Mouse (Mus musculus): ENCODE data around the gene Zfhx3. TPM values are rescaled to one million over a fixed set of nuclear protein-coding genes. Genes with fewer than 3 reads are reported as not detected.

Zfhx3 gene
- total and polyA plus RNA-seq, 3 experiments: 0.11 to 0.30 TPM; not detected in 1

GRCm38 (mm10) chr8:108422521-108422920, 480.1 kb downstream of the Zfhx3 start:
- Histone ChIP-seq H3K4me1 (ENCODE audit: insufficient read depth, low read depth, low read length) (no peaks in the 10 kb centered on the region), H3K27me3 (ENCODE audit: insufficient read depth, low read length) (no peaks in the 10 kb centered on the region), H3K4me3 (ENCODE audit: low read depth, low read length) (no peak overlapping the region), H3K9me3 (replicated peaks) (peaks cover 70% of the 10 kb centered on the region), H3K36me3 (replicated peaks) (no peaks in the 10 kb centered on the region)
- no peak for DNase-seq (ENCODE audit: low spot score)
- no peak for TF ChIP-seq CTCF (IDR thresholded peaks at IDR 0.05; ENCODE audit: low read depth, low read length)
- no peak for TF ChIP-seq TAL1 (conservative IDR thresholded peaks at IDR 0.05; ENCODE audit: low read depth, low read length)
- no peak for TF ChIP-seq POLR2AphosphoS5 (IDR thresholded peaks at IDR 0.05; ENCODE audit: insufficient replicate concordance, low read depth, low read length)
- no peak for TF ChIP-seq GATA2 (IDR thresholded peaks at IDR 0.05; ENCODE audit: borderline replicate concordance, low read depth, low read length)
- no peak for TF ChIP-seq GATA1 (IDR thresholded peaks at IDR 0.05; ENCODE audit: borderline replicate concordance, low read length)
- no peak for ATAC-seq (ENCODE audit: extremely low read depth, insufficient number of reproducible peaks, low FRiP score, poor library complexity, severe bottlenecking)

DNA sequence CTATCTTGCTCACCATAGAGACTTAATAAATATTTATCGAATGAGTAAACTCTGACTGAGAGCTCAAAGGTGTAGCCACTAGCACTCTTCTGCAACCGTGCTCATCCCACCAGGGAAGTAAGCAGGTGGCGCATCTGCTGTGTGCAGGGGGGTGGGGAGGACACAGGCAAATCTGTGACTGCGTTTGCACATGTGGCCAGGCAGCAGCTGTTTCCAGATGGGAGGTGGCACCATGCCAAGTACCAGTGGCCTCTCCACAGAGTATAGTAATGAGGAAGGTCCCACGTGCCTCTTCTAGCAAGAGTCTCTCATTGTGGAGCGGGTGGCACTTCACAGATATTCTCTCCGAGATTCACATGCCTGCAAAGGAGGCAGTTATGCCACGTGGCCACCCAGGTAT, 481.9 kb downstream of the Zfhx3 start:
- H3K27me3 ChIP-seq (ENCODE audit: insufficient read depth, low read length): no peaks in the 10 kb centered on the region
- no peak overlapping the region for H3K4me3 ChIP-seq (ENCODE audit: low read depth, low read length)
- DNase-seq (ENCODE audit: low spot score) (no peak), ATAC-seq (ENCODE audit: extremely low read depth, insufficient number of reproducible peaks, low FRiP score, poor library complexity, severe bottlenecking) (no peak)
- H3K4me1 ChIP-seq (ENCODE audit: insufficient read depth, low read depth, low read length): no peaks in the 10 kb centered on the region
- no peaks in the 10 kb centered on the region for H3K36me3 ChIP-seq (replicated peaks)
- H3K9me3 ChIP-seq (replicated peaks): peaks cover 67% of the 10 kb centered on the region
- no peak for TF ChIP-seq GATA1 (IDR thresholded peaks at IDR 0.05; ENCODE audit: borderline replicate concordance, low read length)
- TF ChIP-seq TAL1 (conservative IDR thresholded peaks at IDR 0.05; ENCODE audit: low read depth, low read length): no peak
- TF ChIP-seq GATA2 (IDR thresholded peaks at IDR 0.05; ENCODE audit: borderline replicate concordance, low read depth, low read length): no peak
- no peak for TF ChIP-seq POLR2AphosphoS5 (IDR thresholded peaks at IDR 0.05; ENCODE audit: insufficient replicate concordance, low read depth, low read length)
- no peak for TF ChIP-seq CTCF (IDR thresholded peaks at IDR 0.05; ENCODE audit: low read depth, low read length)

DNA sequence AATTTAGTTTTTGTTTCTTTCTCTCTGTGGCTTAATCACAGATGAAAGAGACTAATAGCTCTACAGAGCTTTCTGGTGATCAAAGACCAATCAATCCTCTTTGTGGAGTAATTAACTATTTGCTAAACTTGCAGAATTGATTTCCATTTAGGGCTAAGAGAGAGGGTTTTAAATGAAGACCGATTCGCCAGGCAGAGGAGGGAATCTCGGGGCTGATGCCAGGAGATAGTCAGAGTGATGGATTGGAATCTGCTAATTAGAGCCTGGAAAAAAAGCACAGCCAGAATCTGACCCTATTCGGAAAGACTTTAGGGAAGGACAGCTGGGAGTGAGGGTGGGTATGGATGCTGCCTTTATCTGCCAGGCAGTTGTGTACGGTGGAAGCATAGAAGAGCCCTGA, 490.9 kb downstream of the Zfhx3 start:
- ATAC-seq (ENCODE audit: extremely low read depth, insufficient number of reproducible peaks, low FRiP score, poor library complexity, severe bottlenecking): no peak
- Histone ChIP-seq H3K36me3 (replicated peaks) (no peaks in the 10 kb centered on the region), H3K4me3 (ENCODE audit: low read depth, low read length) (no peak overlapping the region), H3K9me3 (replicated peaks) (peaks cover 80% of the 10 kb centered on the region), H3K27me3 (ENCODE audit: insufficient read depth, low read length) (no peaks in the 10 kb centered on the region), H3K4me1 (ENCODE audit: insufficient read depth, low read depth, low read length) (no peaks in the 10 kb centered on the region)
- TF ChIP-seq POLR2AphosphoS5 (IDR thresholded peaks at IDR 0.05; ENCODE audit: insufficient replicate concordance, low read depth, low read length): no peak
- TF ChIP-seq GATA1 (IDR thresholded peaks at IDR 0.05; ENCODE audit: borderline replicate concordance, low read length): no peak
- no peak for TF ChIP-seq TAL1 (conservative IDR thresholded peaks at IDR 0.05; ENCODE audit: low read depth, low read length)
- TF ChIP-seq GATA2 (IDR thresholded peaks at IDR 0.05; ENCODE audit: borderline replicate concordance, low read depth, low read length): no peak
- no peak for TF ChIP-seq CTCF (IDR thresholded peaks at IDR 0.05; ENCODE audit: low read depth, low read length)
- DNase-seq (ENCODE audit: low spot score): no peak

GRCm38 (mm10) chr8:108434510-108434909, 492.1 kb downstream of the Zfhx3 start:
- DNase-seq (ENCODE audit: low spot score) (no peak), ATAC-seq (ENCODE audit: extremely low read depth, insufficient number of reproducible peaks, low FRiP score, poor library complexity, severe bottlenecking) (no peak)
- H3K27me3 ChIP-seq (ENCODE audit: insufficient read depth, low read length): no peaks in the 10 kb centered on the region
- TF ChIP-seq TAL1 (conservative IDR thresholded peaks at IDR 0.05; ENCODE audit: low read depth, low read length) (no peak), GATA2 (IDR thresholded peaks at IDR 0.05; ENCODE audit: borderline replicate concordance, low read depth, low read length) (no peak), POLR2AphosphoS5 (IDR thresholded peaks at IDR 0.05; ENCODE audit: insufficient replicate concordance, low read depth, low read length) (no peak), GATA1 (IDR thresholded peaks at IDR 0.05; ENCODE audit: borderline replicate concordance, low read length) (no peak), CTCF (IDR thresholded peaks at IDR 0.05; ENCODE audit: low read depth, low read length) (no peak)
- H3K4me1 ChIP-seq (ENCODE audit: insufficient read depth, low read depth, low read length): no peaks in the 10 kb centered on the region
- no peak overlapping the region for H3K4me3 ChIP-seq (ENCODE audit: low read depth, low read length)
- peaks cover 83% of the 10 kb centered on the region for H3K9me3 ChIP-seq (replicated peaks)
- no peaks in the 10 kb centered on the region for H3K36me3 ChIP-seq (replicated peaks)

DNA sequence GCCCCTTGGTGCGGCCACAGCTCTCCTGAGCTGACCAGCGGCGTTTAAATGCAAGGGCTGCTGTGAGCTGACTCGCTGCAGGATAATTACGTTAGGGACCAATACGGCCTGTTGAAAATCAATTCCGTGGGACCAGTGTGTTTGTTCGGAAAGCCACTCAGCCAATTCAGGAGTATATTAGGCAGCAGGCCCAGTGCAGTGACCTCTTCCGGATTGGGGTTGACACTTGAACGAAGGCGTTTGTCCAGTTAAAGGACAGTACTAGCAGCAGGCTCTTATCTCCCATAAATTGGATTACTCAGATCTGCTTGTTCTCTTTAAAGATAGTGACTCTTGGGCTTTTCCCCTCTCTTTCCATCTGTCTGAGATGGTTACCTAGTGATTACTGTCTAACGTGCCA, 493.9 kb downstream of the Zfhx3 start:
- DNase-seq (ENCODE audit: low spot score): no peak
- H3K36me3 ChIP-seq (replicated peaks): no peaks in the 10 kb centered on the region
- TF ChIP-seq POLR2AphosphoS5 (IDR thresholded peaks at IDR 0.05; ENCODE audit: insufficient replicate concordance, low read depth, low read length) (no peak), TAL1 (conservative IDR thresholded peaks at IDR 0.05; ENCODE audit: low read depth, low read length) (no peak), GATA2 (IDR thresholded peaks at IDR 0.05; ENCODE audit: borderline replicate concordance, low read depth, low read length) (no peak), GATA1 (IDR thresholded peaks at IDR 0.05; ENCODE audit: borderline replicate concordance, low read length) (no peak), CTCF (IDR thresholded peaks at IDR 0.05; ENCODE audit: low read depth, low read length) (no peak)
- H3K9me3 ChIP-seq (replicated peaks): peaks cover 76% of the 10 kb centered on the region
- H3K4me3 ChIP-seq (ENCODE audit: low read depth, low read length): no peak overlapping the region
- H3K27me3 ChIP-seq (ENCODE audit: insufficient read depth, low read length): no peaks in the 10 kb centered on the region
- no peaks in the 10 kb centered on the region for H3K4me1 ChIP-seq (ENCODE audit: insufficient read depth, low read depth, low read length)
- ATAC-seq (ENCODE audit: extremely low read depth, insufficient number of reproducible peaks, low FRiP score, poor library complexity, severe bottlenecking): no peak

- ATAC-seq (ENCODE audit: extremely low read depth, insufficient number of reproducible peaks, low FRiP score, poor library complexity, severe bottlenecking): no peak
- DNase-seq (ENCODE audit: low spot score): no peak
- Histone ChIP-seq H3K9me3 (replicated peaks) (peaks cover 67% of the 10 kb centered on the region), H3K4me1 (ENCODE audit: insufficient read depth, low read depth, low read length) (no peaks in the 10 kb centered on the region), H3K27me3 (ENCODE audit: insufficient read depth, low read length) (no peaks in the 10 kb centered on the region), H3K36me3 (replicated peaks) (no peaks in the 10 kb centered on the region), H3K4me3 (ENCODE audit: low read depth, low read length) (no peak overlapping the region)
- TF ChIP-seq TAL1 (conservative IDR thresholded peaks at IDR 0.05; ENCODE audit: low read depth, low read length): no peak
- no peak for TF ChIP-seq GATA2 (IDR thresholded peaks at IDR 0.05; ENCODE audit: borderline replicate concordance, low read depth, low read length)
- TF ChIP-seq GATA1 (IDR thresholded peaks at IDR 0.05; ENCODE audit: borderline replicate concordance, low read length): no peak
- no peak for TF ChIP-seq CTCF (IDR thresholded peaks at IDR 0.05; ENCODE audit: low read depth, low read length)
- no peak for TF ChIP-seq POLR2AphosphoS5 (IDR thresholded peaks at IDR 0.05; ENCODE audit: insufficient replicate concordance, low read depth, low read length)
Observed at GRCm38 (mm10) chr8:108437316-108437830, 494.9 kb downstream of the Zfhx3 start.
